Mouse (Mus musculus) frontal cortex, postnatal 25 days (tissue): ENCODE data around the gene Ddc.

Experiments used
- DNase-seq, 2 experiments: peaks; one replicate each; pipeline ENCODE4 v3.0.0; 2022; ENCODE audit warnings: low spot score in 2 of 2

The Ddc gene

DNA sequence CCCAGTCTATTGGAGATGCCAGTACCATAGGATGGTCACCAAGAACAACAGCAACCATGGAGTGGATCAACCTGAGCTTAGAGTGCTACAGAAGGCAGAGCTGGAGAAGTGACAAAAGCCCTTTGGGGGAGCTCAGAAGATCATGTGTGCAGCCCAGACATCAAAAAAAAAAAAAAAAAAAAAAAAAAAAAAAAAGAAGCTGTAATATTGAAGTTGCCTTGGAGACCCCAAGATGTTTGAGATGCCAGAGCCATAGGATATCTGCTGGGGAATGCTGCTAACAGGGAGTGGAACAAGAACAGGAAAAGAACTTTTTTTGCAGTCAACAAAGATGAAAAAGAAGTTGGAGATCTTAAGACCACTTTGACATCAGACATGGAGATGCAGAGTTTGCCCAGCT lies 7.6 kb upstream of the Ddc start:
- no peak for DNase-seq

DNA sequence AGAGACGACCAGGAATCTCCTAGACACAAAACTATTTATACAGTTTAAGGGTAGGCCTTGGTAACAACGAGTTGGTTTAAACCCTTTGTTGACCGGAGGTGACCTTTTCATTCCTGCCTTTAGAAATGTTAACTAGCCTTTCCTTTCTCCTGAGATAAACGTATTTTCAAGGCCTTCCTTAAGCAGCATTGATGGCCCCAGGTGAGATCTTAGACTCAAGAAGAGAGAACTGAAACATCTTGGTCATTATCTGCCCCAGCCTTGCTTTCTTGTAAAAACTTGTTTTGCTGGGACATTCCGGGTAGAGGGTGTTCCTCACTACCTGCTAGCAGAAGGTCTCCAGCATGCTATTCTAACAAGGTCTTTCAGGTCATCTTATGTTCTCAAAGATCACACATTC lies 7.1 kb upstream of the Ddc start:
- DNase-seq = no peak

DNA sequence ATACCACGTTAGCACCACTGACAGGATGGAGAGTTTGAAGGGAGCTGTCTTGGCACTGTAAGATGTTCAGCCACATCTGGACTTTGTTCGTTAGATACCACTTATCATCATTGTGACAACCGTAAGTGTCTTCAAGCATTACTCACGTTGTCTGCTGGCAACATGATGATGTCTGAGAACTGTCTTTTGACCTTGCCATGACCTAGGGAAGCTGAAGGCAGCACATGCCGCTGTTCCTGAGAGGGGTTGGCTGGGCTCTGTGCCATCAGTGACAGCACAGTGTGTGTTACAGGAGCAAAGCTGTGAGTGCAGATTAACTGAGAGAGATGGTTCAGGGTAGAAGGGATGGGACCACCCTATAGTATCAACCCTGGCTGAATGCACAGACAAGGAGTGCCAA lies 3.6 kb upstream of the Ddc start:
- no peak for DNase-seq

DNA sequence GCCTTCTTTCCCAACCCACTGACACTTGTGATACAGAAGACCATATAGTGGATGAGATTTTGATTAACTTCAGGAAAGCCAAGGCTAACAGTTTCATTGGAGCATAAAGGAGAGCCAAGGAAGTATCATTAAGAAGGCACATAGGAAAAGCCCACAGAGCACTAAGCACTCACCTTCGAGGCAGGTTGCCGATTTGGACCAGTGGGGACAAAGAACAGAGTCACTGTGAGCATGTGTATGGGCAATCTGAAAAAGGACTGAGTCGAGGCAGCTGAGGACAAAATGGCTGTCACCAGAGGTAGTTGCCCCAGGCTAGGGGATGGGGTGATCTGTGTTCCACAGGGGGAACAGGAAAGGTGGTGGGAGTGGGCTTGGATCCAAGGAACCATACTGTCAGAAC lies 552 bp upstream of the Ddc start:
- no peak for DNase-seq

DNA sequence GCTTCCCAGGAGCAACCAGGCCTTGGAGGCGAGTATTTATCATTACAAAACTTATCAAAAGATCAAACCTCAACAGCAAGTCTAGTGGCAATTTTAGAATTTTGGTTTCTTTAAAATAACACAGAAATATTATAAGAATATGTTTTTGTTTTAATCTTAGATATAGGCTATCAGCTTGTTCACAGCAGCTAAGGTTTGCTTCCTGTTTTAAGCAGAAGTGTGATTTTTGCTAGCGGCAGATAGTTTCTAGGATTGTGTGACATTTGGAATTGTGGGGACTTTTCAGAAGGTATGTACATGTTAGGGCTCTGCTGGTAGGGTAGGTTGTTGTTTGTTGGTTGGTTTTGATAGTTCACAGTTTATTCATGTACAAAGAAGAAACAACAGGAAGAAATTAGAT lies 2.5 kb downstream of the Ddc start:
- DNase-seq = no peak

DNA sequence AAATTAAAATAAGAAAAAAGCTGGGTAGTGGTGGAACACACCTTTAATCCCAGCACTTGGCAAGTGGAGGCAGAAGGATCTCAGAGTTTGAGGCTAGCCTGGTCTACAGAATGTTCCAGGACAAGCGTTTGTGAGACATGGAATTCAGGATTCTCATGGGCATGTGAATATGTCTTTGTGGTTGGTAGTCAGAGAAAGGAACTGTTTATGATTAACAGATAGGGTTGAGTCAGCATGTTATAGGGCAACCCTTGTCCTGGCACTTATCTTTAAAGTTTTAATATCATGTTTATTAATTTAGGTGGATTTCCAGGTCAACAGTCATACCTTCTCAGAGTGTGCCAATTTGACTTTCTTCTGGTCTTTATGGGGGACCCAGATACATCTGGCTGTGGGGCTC lies 4.2 kb downstream of the Ddc start:
- DNase-seq = no peak

DNA sequence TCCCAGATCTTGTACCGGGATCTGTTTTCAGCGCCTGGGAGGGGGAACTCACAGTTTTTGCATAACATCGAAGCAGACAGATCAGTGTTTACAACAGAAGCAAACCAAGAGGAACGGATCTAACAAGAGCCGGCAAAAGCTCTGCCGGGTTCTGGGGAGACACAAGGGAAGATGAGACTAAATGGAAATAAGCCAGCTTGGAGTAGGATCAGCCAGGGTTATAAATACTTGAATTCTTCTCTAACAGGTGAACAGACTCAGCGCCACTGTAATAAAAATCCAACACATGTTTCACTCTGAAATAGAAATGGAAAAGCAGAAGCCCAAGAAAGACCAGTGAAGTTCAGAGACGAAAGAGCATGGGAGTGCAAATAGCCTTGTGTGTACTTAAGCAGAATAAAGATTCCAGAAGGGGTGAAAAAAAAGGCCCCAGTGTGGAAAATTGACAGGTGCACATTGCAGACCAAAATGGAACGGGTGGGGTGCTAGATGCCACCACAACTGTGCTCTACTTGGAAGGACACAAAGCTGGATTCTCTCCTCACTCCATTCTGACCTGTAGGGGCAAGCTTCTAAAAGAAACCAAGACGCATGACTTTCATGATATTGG lies 4.8 kb downstream of the Ddc start:
- no peak for DNase-seq

DNA sequence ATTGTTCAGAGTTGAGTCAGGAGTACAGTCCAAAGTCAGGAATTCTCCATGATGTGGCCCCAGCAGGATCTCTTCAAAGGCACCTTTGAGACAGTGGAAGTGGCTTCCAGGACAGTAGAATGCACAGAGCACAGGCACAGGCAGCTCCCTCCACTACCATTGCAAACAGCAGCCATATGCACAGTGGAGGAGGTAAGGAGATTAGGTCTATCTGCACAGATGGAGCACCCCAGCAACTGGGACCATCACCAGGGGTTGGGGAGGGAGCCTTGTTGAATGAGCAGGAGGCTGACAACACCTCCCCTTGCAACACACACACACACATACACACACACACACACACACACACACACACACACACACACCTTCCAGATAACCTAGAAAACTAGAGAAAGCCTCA lies 6.1 kb downstream of the Ddc start:
- DNase-seq = no peak

DNA sequence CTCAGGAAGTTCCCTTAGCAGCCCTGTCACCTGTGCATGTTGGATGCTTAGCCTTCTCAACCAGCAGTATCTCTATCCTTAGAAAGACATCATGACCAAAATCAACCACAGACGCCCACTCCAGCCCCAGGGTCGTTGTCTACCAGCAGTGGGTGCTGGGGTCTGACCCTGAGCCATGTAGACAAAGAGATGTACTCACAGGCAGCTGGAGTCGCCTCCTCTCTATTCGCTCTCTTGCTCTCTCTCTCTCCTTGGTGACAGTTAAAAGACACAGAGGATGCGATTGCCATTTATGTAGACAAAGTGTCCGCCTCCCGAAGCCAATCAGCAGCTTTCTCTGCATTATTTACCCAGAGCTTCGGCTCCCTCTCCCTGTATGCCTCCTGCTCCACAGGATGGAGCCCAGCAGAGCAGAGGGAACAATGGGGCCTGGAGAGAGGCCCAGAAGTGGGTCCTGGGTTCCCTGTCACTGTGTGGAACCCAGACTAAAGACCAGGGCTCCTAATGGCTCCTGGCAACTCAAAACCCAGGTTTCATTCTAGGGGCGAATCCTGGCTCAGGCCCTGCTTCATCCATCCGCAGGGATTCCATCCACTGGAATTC lies 7.7 kb downstream of the Ddc start:
- no peak for DNase-seq

DNA sequence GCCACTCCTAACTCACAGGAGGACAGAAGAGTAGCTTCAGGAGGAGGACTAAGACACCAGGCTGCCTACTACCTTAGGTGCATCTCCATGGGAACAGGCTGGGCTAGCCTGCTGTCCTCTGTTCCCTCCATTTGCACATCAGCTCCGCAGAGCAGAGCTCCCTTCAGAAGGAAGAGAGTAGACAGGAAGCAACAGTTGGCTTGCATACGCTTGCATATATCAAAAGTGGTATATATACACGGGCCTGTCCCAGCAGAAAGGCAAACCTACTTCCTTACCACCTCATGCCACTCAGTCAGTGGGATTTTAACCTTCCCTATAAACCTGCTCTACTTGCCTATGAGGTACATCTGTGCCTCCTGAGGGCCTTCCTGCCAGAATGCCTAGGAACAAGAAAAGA lies 9.2 kb downstream of the Ddc start:
- DNase-seq = no peak

DNA sequence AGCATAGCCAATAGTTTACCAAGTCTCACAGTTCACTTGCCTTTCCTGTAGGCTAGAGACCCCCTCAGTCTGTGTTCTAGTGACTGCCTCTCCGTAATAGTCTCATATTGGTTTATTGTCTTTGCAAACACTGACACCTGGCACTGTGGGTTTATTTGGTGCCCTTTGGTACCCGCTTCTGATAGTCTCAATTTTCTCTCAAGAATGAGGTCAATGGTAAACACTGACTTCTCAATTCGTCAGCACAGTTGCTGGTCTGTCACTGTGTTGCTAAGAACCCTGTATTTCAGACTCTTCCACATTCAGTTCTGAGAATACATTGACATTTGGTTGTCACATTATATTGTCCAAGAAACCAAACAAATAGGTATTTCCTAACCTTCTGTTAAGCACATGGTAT lies 9.9 kb downstream of the Ddc start:
- DNase-seq = no peak

DNA sequence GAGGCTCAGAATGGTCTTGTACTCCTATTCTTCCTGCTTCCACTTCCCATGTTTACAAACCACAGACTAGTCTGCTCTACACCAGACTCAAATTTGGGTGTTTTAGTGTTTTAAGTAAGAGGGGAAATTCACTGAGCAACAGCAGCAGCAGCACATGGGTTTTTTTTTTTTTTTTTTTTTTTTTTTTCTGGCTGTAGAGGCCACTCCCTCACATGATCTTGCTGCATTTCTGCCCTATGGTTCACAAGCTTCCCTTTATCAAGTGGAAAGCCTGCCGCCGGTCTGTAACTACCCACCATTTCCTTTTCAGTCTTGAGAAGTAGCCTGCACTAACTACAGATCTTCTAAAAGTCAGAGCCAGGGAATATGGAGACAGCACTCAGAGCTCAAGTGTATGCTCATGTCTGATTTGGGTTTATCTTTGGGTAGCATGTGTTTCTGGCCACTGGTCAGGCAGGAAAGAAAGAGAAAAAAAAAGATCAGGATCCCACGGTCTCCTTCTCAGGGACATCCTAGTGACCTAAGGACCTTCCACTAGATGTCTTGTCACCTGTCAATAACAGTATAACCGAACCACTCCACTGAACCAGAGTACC lies 11.4 kb downstream of the Ddc start:
- no peak for DNase-seq

DNA sequence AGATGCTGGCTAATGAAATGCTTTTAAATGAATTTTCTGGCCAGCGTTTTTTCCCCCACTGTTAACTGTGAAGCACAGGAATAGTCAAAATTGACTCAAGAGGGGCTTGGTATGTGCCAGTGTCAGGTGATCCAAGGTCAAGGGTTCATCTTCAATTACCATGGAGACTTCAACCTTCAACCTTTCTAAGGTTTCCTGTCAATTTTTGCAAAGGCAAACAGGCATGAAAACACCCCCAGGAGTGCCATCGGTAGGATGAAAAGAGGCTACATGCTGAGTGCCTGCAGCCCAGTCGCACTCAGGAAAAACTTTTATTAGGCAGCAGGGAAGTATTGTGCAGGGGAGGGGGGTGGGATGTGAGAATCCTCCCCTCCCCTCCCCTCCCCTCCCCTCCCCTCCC lies 12.0 kb downstream of the Ddc start:
- no peak for DNase-seq

DNA sequence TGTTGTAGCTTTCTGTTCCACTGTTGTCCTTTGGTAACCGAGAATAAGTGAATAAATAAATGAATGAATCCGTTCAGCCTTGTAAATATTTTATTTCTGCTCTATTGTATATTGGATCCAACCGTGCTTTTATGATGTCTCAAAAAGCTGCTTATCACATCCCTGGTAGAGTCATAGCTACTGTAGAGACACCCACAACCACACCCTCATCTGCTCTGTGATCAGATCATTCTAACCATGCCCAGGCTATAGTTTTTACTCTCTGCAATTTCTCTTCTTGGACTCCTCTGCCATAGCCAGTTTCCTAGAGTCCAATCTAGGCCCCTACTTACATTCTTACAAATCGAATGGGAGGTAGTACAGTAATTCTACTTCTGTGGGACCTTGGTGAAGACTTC lies 12.7 kb downstream of the Ddc start:
- no peak for DNase-seq

DNA sequence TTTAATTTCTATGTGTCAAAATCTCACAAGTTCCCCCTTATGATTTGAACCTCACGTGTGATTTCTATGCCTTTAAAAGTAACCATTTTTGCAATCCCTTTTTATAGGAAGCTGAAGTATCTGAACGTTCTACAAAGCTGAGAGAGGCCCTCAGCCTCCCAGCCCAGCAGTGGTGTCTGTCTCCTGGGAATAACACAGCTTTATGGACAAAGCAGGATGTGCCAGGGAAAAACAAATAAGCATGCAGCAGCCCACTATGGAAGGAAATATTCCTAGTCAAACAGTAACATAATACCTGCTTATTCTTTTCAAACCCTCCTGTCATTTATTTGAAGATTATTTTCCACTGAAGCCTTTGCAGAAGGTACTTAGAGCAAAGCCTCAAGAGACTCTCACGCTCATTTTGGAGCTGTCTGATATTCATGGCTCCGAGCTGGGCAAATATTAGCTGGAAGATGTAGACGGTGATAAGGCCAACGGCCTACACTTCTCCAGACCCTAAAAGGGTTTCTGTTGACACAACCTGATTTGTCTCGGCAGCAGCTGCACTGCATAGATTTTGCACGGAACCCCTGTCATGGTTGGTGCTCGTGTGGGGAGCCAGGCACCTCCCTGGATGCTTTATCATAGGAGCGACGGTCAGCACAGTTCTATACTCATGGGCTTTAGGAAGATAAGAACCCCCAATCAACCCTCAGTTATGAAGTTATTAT lies 13.3 kb downstream of the Ddc start:
- no peak for DNase-seq

DNA sequence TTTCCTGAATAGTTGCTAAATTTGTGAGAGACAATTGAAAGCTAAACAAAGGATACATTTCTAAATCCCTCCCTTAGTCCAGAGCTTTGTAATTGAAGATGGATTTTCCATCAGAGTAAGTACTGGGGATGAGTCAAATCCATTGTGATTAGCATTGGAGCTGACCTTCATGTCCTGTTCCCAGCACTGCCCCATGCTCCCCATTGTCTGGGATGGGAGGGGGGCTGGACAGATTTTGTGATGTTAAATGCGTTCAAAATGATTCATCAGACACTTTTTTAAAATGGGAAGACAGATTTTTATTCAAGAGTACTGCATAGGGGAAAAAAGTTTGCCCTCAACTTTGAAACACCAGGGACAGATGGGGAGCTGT lies 16.2 kb downstream of the Ddc start:
- no peak for DNase-seq

DNA sequence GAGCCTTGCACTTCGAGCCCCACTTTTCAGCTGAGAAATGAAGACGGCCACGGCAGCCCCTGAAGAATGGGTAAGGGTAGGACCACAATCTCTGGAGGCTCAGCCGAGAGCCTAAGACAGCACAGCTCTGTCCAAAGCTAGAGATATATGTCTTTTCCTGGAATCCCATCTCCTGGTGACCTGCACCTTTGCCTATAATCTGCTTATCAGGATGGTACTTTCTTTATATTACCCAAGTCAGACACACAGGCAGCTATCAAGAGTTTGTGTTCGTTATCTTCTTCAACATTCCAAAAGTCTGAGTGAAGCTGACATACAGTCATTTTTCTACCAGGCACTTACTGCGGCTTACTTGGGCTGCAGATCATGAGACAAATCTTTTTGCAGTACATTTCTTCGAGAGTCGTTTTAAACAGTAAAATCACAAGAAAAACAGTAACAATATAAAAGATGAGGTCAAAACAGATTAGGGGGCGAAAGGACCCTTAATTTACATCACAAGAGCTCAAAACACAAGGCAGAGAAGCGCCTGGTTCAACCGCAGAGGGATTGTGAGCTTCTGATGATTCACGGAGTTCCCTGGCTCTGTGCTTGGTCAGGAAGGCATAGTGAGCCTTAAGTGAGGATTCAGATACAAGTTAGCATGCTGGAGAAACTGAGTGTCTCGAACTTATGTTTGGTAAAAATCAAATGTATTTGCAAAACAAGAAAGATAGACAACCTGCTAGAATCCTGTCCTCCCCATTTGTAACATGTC lies 16.7 kb downstream of the Ddc start:
- DNase-seq = no peak

DNA sequence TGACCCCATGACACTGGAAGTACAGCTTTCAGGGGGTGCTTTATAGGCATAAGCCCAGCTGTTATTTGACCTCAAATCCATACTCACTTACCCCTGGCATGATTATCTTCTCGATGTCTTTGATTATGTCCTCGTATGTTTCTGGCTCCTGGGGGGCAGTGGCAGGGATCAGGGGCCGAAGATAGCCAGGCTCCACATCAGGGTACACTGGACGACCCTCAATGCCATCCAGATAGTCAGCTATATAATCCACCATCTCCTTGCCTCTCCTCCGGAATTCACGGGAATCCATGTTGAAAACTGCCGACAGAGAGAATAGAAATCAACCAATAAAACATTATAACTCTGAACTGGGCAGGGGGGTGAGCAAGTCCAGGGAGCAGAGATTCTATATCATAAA lies 17.6 kb downstream of the Ddc start:
- no peak for DNase-seq

DNA sequence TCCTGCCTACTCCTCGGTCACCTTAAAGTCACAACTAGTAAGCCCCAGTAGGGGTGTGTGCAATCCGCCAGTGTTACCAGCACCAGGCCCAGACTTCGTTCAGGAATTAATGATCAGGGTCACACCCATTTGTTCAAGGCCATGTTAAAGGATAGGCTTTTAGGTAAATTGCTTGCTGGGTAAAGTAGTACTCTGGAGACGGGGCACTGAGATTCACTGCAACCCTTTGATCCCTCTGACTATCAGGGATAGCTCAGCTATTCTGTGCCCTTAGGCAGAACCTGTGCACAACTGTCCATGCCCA lies 18.3 kb downstream of the Ddc start:
- no peak for DNase-seq

DNA sequence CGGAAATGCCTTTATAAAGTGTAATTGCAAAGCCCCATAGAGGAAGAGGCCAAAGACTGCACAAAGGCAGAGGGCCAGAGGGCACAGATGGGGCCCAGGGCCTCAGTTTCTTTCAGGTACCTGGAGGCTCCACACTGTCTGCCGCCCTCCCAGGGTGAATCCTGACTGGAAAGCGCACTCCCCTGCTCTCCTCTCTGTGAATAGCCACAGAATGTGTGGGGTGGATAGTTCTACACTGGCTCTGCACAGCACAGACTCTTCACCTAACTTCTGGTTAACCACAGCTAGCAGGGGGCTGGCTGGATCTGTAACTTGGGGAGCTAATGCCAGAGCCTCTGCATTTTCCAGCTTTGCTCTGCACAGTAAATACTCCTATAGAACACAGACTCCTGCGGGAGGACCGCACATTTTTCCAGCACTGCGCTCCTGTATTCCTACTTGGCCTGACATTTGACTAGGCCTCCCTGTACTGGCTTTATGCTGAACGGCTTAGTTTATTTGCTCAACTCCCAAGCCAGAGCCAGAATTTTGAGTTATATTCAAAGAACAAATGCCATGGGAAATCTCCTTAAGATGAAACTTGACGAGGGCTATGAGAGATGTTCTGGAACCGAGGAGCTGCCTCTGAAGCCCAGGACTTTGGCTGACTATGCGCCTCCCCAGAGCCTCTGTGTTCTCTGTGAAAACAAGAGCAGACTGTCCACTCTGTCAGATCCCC lies 18.8 kb downstream of the Ddc start:
- DNase-seq = no peak

DNA sequence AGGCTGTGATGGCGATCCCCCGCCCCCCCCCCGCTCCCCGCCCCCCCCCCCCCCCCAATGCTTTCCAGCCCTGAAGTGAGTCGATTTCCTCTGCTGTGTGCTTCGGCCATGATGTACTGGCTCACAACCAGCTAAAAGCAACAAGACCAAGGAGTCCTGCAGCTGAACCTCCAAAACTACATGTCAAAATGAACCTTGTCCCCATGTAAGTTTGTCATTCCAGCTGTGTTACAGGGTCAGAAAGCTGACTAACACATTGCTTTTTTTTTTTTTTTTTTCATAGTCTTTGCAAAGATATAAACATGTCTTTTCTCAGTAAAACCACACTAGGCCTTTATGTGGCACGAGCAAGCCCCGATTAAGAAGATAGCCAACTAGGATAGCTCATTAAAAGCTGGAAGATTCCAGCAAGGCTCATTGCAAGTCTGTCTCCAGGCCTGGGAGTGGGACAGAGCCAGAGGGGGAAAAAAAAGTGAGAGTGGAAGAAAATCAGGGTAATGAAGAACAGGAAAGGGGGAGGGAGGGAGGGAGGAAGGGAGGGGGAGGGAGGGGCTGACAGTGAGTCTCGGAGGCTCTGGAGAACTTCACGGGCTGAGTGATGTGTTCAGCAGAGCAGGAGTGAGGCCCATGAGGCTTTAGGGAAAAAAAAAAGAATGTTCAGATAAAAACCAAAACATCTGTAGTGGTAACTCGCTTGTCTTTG lies 19.5 kb downstream of the Ddc start:
- no peak for DNase-seq

DNA sequence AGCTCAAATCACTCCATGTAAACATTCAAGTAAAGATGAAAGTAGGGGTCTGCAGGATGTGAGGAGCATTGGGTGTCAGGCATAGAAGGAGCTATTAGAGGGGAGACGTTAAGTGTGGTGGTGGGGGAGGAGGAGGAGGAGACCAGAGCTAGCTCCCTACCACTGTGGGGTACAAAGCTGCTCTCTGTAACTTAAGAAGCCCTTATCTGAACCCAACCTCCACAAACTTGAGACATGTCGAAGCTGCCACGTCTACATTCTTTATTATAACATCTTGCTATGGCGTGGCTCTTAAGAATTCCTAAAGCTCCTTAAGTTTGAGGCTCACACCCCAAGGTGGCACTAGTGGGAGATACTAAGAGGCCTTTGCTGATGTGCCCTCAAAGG lies 20.1 kb downstream of the Ddc start:
- DNase-seq = no peak
